Comparison of ENCODE assay signal across 7 mouse cellular contexts in genomic region chr2:166746261-166746913, GRCm38 (mm10). TPM values are rescaled to one million over a fixed set of nuclear protein-coding genes. Genes with fewer than 3 reads are reported as not detected.
DNase-seq lines count a peak whose midpoint lies in the region; ATAC-seq and TF ChIP-seq lines count a peak whose summit lies in the region.
"Not testable (repeated sequence)": the region's sequence is repeated elsewhere in the genome, so short reads cannot be mapped to it uniquely, and the experiment has no call there.

No protein-coding gene starts in this region.

- H3K36me3 ChIP-seq in forebrain, embryonic 10.5 days (replicated peaks); liver, embryonic 15.5 days (replicated peaks); thymus, adult 2 months (ENCODE audit: control insufficient read depth, insufficient read depth, low read length): not testable (repeated sequence)

- H3K9me3 ChIP-seq in forebrain, embryonic 10.5 days; liver, embryonic 15.5 days (replicated peaks): not testable (repeated sequence)

- TF ChIP-seq CTCF in thymus, adult 2 months (IDR thresholded peaks at IDR 0.05; ENCODE audit: borderline replicate concordance, control insufficient read depth, extremely low read depth, insufficient read depth, low read length, poor library complexity): not testable (repeated sequence)

- peak; percentile 80 for DNase-seq in R1 (ENCODE audit: low read depth, low spot score)
- not testable (repeated sequence) for DNase-seq in forebrain, embryonic 10.5 days (ENCODE audit: extremely low spot score, low spot score); thymus, adult 2 months
- peak; percentile 28 to 32 for DNase-seq in heart, postnatal 10 days
- DNase-seq in kidney, postnatal 14 days: peak; percentile 17

- 0 out of 2 replicates have a peak overlapping the region, but pooled peaks have one; percentile 53 for H3K27ac ChIP-seq in forebrain, embryonic 10.5 days
- peak overlapping the region; percentile 70 for H3K27ac ChIP-seq in liver, embryonic 15.5 days (replicated peaks)
- H3K27ac ChIP-seq in thymus, adult 2 months (ENCODE audit: control insufficient read depth, insufficient read depth, low read length): peak overlapping the region; percentile 65

- TF ChIP-seq POLR2A in thymus, adult 2 months (IDR thresholded peaks at IDR 0.05; ENCODE audit: control insufficient read depth, extremely low read depth, insufficient read depth, low read length, poor library complexity): not testable (repeated sequence)

- intact Hi-C loops in heart, postnatal 10 days (cut with DNase I): not testable (repeated sequence)

- not testable (repeated sequence) for H3K4me3 ChIP-seq in forebrain, embryonic 10.5 days; thymus, adult 2 months (ENCODE audit: control insufficient read depth, insufficient read depth, low read length)
- peak overlapping the region; percentile 29; the same call in 1 of the 2 replicates for H3K4me3 ChIP-seq in liver, embryonic 15.5 days (replicated peaks)

- H3K9ac ChIP-seq in liver, embryonic 15.5 days: not testable (repeated sequence)

- ATAC-seq in liver, embryonic 15.5 days (ENCODE audit: insufficient read depth): peak; percentile 59
- 0 out of 2 replicates have a peak, but pooled peaks have one; percentile 3 for ATAC-seq in megakaryocyte, adult 5-6 weeks (ENCODE audit: poor library complexity, severe bottlenecking)

- H3K27me3 ChIP-seq in forebrain, embryonic 10.5 days (ENCODE audit: poor library complexity, severe bottlenecking); liver, embryonic 15.5 days; thymus, adult 2 months (ENCODE audit: control insufficient read depth, insufficient read depth, low read length): not testable (repeated sequence)

- 57% methylated on average over 14 of the region's 14 CpGs for WGBS in forebrain, embryonic 10.5 days
- 31% methylated on average over 14 of the region's 14 CpGs for WGBS in liver, embryonic 15.5 days (ENCODE audit: insufficient replicate concordance)
- 24% methylated on average over 14 of the region's 14 CpGs for WGBS in thymus, adult 2 months

- H3K4me1 ChIP-seq in forebrain, embryonic 10.5 days: peaks cover 18% of the 10 kb centered on the region
- H3K4me1 ChIP-seq in liver, embryonic 15.5 days (replicated peaks): peaks cover 24% of the 10 kb centered on the region
- H3K4me1 ChIP-seq in thymus, adult 2 months (replicated peaks; ENCODE audit: control insufficient read depth, insufficient read depth, low read length): peaks cover 28% of the 10 kb centered on the region

- H3K4me2 ChIP-seq in liver, embryonic 15.5 days: peak overlapping the region; percentile 57

RNA-seq across cellular contexts. Expression of gene Prex1, which starts 32.8 kb away (rescaled TPM):
- polyA plus RNA-seq in forebrain, embryonic 10.5 days (2016; fragmentation: Nextera tagmentation; extraction: Ambion mirVana): 24.3 and 25.5 TPM in 2 replicates
- 10 to 100 TPM; 12.1 to 17.7 TPM for total RNA-seq in heart, postnatal 10 days (2021)
- polyA plus RNA-seq in liver, embryonic 15.5 days (2015; fragmentation: Nextera tagmentation; extraction: Ambion mirVana): 13.7 TPM in 2 replicates
- total RNA-seq in megakaryocyte, adult 5-6 weeks (2015): 75.3 and 85.4 TPM in 2 replicates
- 61.1 and 73.3 TPM in 2 replicates for total RNA-seq in megakaryocyte, adult 5-6 weeks (2017)
- polyA plus RNA-seq in thymus, adult 2 months (2012; rRNA removed): 264 and 297 TPM in 2 replicates

RNA-seq across cellular contexts. Expression of gene Trp53rkb, which starts 45.9 kb away (rescaled TPM):
- polyA plus RNA-seq in forebrain, embryonic 10.5 days (2016; fragmentation: Nextera tagmentation; extraction: Ambion mirVana): 10.4 and 11.1 TPM in 2 replicates
- total RNA-seq in heart, postnatal 10 days (2021): 1 to 10 TPM; 3.0 to 3.2 TPM
- 2.6 and 3.1 TPM in 2 replicates for polyA plus RNA-seq in liver, embryonic 15.5 days (2015; fragmentation: Nextera tagmentation; extraction: Ambion mirVana)
- 2.1 and 4.5 TPM in 2 replicates for total RNA-seq in megakaryocyte, adult 5-6 weeks (2015)
- total RNA-seq in megakaryocyte, adult 5-6 weeks (2017): 1.5 and 2.0 TPM in 2 replicates
- polyA plus RNA-seq in thymus, adult 2 months (2012; rRNA removed): 10.2 and 11.4 TPM in 2 replicates

RNA-seq across cellular contexts. Expression of gene Arfgef2, which starts 59.0 kb away (rescaled TPM):
- 4.9 and 5.4 TPM in 2 replicates for polyA plus RNA-seq in forebrain, embryonic 10.5 days (2016; fragmentation: Nextera tagmentation; extraction: Ambion mirVana)
- total RNA-seq in heart, postnatal 10 days (2021): 10 to 100 TPM; 40.1 to 43.4 TPM
- 4.0 and 4.2 TPM in 2 replicates for polyA plus RNA-seq in liver, embryonic 15.5 days (2015; fragmentation: Nextera tagmentation; extraction: Ambion mirVana)
- 13.0 and 13.9 TPM in 2 replicates for total RNA-seq in megakaryocyte, adult 5-6 weeks (2015)
- 11.5 and 18.7 TPM in 2 replicates for total RNA-seq in megakaryocyte, adult 5-6 weeks (2017)
- 18.7 and 20.0 TPM in 2 replicates for polyA plus RNA-seq in thymus, adult 2 months (2012; rRNA removed)
